Mouse (Mus musculus) heart, embryonic 16.5 days (tissue): ENCODE results near the gene Itsn1. TPM values are rescaled to one million over a fixed set of nuclear protein-coding genes. Genes with fewer than 3 reads are reported as not detected.

Source experiments
- ATAC-seq: fragments of 200-750 bp; cut with Nextera tagmentation; replicated peaks from 2 replicates; pipeline ENCODE4 v1.8.0; 2017; ENCODE audit warnings: moderate number of reproducible peaks; ENCODE audit not compliant: insufficient read depth, low FRiP score; ENCODE audit errors: extremely low read depth
- H3K27ac ChIP-seq: fragments of 300-500 bp; sonication (generic); 2 replicates; pipeline ENCODE4 v1.5.1; 2014; ENCODE audit warnings: mild to moderate bottlenecking, low read length, control low read depth, moderate library complexity
- H3K27me3 ChIP-seq: fragments of 300-500 bp; sonication (generic); 2 replicates; pipeline ENCODE4 v1.6.1; 2014; ENCODE audit warnings: low read length, mixed read lengths; ENCODE audit not compliant: control insufficient read depth, insufficient read depth
- H3K36me3 ChIP-seq: fragments of 300-500 bp; sonication (generic); 2 replicates; pipeline ENCODE4 v1.6.1; 2014; ENCODE audit not compliant: control insufficient read depth, insufficient read depth
- H3K4me1 ChIP-seq: fragments of 300-500 bp; sonication (generic); 2 replicates; pipeline ENCODE4 v1.6.1; 2014; ENCODE audit warnings: low read length, mixed read lengths; ENCODE audit not compliant: control insufficient read depth, insufficient read depth
- H3K4me2 ChIP-seq: fragments of 300-500 bp; sonication (generic); 2 replicates; pipeline ENCODE4 v1.6.1; 2014; ENCODE audit warnings: low read depth, mild to moderate bottlenecking, control low read depth, low read length
- H3K4me3 ChIP-seq: fragments of 300-500 bp; sonication (generic); 2 replicates; pipeline ENCODE4 v1.5.1; 2014; ENCODE audit warnings: mild to moderate bottlenecking, control low read depth, low read length
- H3K9ac ChIP-seq: fragments of 300-500 bp; sonication (generic); 2 replicates; pipeline ENCODE4 v1.6.1; 2014; ENCODE audit warnings: low read length, control low read depth
- H3K9me3 ChIP-seq: fragments of 300-500 bp; sonication (generic); replicated peaks from 2 replicates; pipeline ENCODE4 v1.6.1; 2016; ENCODE audit warnings: low read length; ENCODE audit not compliant: control insufficient read depth
- WGBS: fragments of 180-500 bp; shearing (Covaris S2); extraction: QIAGEN DNeasy Blood & Tissue Kit; methylation state at CpG from one replicate; pipeline ENCODE4 v1.1.7; 2014; 5-methylcytosine and 5-hydroxymethylcytosine counted together
- polyA plus RNA-seq: library from polyadenylated mRNA; unstranded; fragments of >200 nt; fragmentation: Nextera tagmentation; extraction: Ambion mirVana; gene quantifications from 2 replicates; pipeline ENCODE4 v1.2.1, GENCODE M21; 2015

The Itsn1 gene
- polyA plus RNA-seq, 1 experiment from 2014 or later = 14.2 TPM

GRCm38 (mm10) chr16:91786425-91786824 is 57.3 kb downstream of the Itsn1 start:
- Histone ChIP-seq H3K9ac (peak overlapping the region; percentile 58), H3K27me3 (no peaks in the 10 kb centered on the region), H3K4me3 (no peak overlapping the region), H3K4me2 (no peak overlapping the region), H3K27ac (peak overlapping the region; percentile 88), H3K4me1 (peaks cover 33% of the 10 kb centered on the region), H3K9me3 (no peaks in the 10 kb centered on the region), H3K36me3 (peaks cover 11% of the 10 kb centered on the region; the same call in 1 of the 2 replicates)
- ATAC-seq = peak; percentile 64; the same call in 1 of the 2 replicates
- WGBS = 33% methylated on average over 10 of the region's 10 CpGs

DNA sequence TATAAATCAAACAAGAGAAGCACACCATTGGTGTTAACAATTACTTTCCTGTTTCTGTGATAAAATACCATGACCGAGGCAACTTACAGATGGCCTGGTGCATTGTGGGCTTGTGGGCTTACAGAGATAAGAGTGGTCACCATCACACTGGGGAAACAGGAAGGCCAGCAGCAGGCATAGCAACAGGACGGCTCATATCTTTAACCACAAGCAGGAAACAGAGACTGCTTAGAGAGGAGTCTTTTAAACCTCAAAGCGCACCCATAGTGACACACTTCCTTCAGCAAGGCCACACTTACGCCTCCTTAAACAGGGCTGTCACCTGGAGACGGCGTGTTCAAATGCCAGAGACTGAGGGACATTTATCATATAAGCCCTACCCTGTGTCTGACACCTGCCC is 60.6 kb downstream of the Itsn1 start:
- Histone ChIP-seq H3K27me3 (no peaks in the 10 kb centered on the region), H3K27ac (peak overlapping the region; percentile 62), H3K9me3 (no peaks in the 10 kb centered on the region), H3K9ac (no peak overlapping the region), H3K4me1 (peaks cover 48% of the 10 kb centered on the region), H3K4me2 (no peak overlapping the region), H3K4me3 (no peak overlapping the region), H3K36me3 (peaks cover 9% of the 10 kb centered on the region; the same call in 1 of the 2 replicates)
- peak; percentile 46; the same call in 1 of the 2 replicates for ATAC-seq
- WGBS = 29% methylated on average over 6 of the region's 6 CpGs

- Histone ChIP-seq H3K27me3 (no peaks in the 10 kb centered on the region), H3K4me2 (no peak overlapping the region), H3K9ac (no peak overlapping the region), H3K27ac (no peak overlapping the region), H3K36me3 (peaks cover 8% of the 10 kb centered on the region; the same call in 1 of the 2 replicates), H3K4me3 (no peak overlapping the region), H3K4me1 (peaks cover 27% of the 10 kb centered on the region), H3K9me3 (no peaks in the 10 kb centered on the region)
- 66% methylated on average over 8 of the region's 8 CpGs for WGBS
- ATAC-seq = no peak
Measured at GRCm38 (mm10) chr16:91792477-91793196, 63.6 kb downstream of the Itsn1 start.

DNA sequence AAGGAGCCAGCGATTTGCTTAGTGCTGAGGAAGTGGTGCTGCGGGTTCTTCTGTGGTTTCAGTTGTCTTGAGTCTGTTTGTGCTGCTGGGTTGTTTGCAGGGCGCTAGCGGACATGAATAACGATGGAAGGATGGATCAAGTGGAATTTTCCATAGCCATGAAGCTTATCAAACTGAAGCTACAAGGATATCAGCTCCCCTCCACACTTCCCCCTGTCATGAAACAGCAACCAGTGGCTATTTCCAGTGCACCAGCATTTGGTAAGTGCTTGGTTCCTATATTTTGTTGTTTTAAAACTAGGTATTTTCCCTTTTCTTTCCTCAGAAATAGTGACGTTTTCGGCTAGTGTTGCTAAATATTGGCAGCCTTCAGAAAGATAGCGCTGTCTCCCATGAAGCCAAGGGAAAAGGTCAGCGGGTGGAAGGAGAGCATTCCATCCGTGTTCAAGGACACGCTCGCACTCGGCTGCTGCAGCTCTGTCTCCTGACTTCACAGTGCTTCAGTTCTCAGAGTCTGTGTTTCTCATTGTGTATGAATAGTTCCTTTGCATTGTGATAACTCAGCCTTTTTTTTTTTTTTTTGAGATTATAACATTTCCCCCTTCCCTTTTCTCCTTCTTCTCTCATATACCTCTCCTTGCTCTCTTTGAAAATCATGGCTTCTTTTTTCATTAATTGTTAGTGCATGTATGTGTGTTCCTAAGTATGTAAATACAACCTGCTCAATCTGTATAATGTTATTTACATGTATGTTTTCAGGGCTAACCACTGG is 64.6 kb downstream of the Itsn1 start:
- Histone ChIP-seq H3K4me1 (peaks cover 27% of the 10 kb centered on the region), H3K27ac (peak overlapping the region; percentile 81), H3K9me3 (no peaks in the 10 kb centered on the region), H3K36me3 (peaks cover 4% of the 10 kb centered on the region; the same call in 1 of the 2 replicates), H3K27me3 (no peaks in the 10 kb centered on the region), H3K4me2 (peak overlapping the region; percentile 41), H3K9ac (peak overlapping the region; percentile 28), H3K4me3 (peak overlapping the region; percentile 22)
- WGBS = 36% methylated on average over 13 of the region's 13 CpGs
- no peak; the same call in 1 of the 2 replicates for ATAC-seq

DNA sequence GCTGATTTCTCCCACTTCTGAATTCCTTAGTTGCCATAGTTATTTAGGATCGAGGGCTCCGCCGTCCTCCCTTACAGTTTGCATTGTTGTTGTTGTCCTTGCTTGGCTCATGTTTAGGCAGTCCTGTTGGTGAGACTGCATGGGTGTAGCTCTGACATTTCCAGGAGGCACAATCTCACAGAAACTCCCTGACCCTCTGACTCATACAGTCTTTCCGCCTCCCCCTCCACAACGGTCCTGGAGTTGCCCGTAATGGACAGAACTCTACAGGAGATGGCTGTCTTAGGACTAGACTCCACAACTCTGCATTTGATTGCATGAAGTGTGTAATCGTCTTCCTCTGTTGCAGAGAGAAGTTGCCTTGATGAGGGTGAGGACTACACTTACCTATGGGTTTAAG is 65.2 kb downstream of the Itsn1 start:
- Histone ChIP-seq H3K9me3 (no peaks in the 10 kb centered on the region), H3K4me1 (peaks cover 26% of the 10 kb centered on the region), H3K9ac (peak overlapping the region; percentile 28), H3K27me3 (no peaks in the 10 kb centered on the region), H3K27ac (peak overlapping the region; percentile 72), H3K4me3 (no peak overlapping the region), H3K36me3 (peaks cover 4% of the 10 kb centered on the region; the same call in 1 of the 2 replicates), H3K4me2 (peak overlapping the region; percentile 41; the same call in 1 of the 2 replicates)
- ATAC-seq = no peak
- 68% methylated on average over 7 of the region's 7 CpGs for WGBS

- Histone ChIP-seq H3K9ac (no peak overlapping the region), H3K9me3 (no peaks in the 10 kb centered on the region), H3K4me1 (peaks cover 19% of the 10 kb centered on the region), H3K27me3 (no peaks in the 10 kb centered on the region), H3K4me3 (no peak overlapping the region), H3K4me2 (no peak overlapping the region), H3K27ac (no peak overlapping the region), H3K36me3 (peaks cover 4% of the 10 kb centered on the region; the same call in 1 of the 2 replicates)
- WGBS = 96% methylated on average over 2 of the region's 2 CpGs
- ATAC-seq = no peak
Measured at GRCm38 (mm10) chr16:91795044-91795443, 66.0 kb downstream of the Itsn1 start.

- WGBS = 94% methylated on average over 9 of the region's 9 CpGs
- peaks cover 16% of the 10 kb centered on the region for H3K4me1 ChIP-seq
- no peak overlapping the region for H3K4me3 ChIP-seq
- H3K27ac ChIP-seq = no peak overlapping the region
- H3K27me3 ChIP-seq = no peaks in the 10 kb centered on the region
- no peak overlapping the region for H3K4me2 ChIP-seq
- no peaks in the 10 kb centered on the region for H3K9me3 ChIP-seq
- H3K9ac ChIP-seq = no peak overlapping the region
- H3K36me3 ChIP-seq = peaks cover 4% of the 10 kb centered on the region; the same call in 1 of the 2 replicates
- no peak for ATAC-seq
Measured at GRCm38 (mm10) chr16:91795606-91796005, 66.5 kb downstream of the Itsn1 start.

DNA sequence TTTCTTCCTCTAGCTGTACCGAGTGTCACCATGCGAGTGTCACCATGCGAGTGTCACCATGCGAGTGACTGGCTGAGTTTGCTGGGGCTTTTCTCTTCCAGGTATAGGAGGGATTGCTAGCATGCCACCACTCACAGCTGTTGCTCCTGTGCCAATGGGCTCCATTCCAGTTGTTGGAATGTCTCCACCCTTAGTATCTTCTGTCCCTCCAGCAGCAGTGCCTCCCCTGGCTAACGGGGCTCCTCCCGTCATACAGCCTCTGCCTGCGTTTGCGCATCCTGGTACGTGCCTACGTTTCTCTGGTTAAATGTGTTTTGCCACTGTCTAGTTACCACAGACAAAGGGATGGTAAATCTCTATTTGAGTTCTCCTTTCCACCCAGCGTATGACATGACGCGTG is 72.3 kb downstream of the Itsn1 start:
- Histone ChIP-seq H3K4me2 (no peak overlapping the region), H3K4me3 (no peak overlapping the region), H3K4me1 (peaks cover 14% of the 10 kb centered on the region), H3K9me3 (no peaks in the 10 kb centered on the region), H3K27ac (no peak overlapping the region), H3K27me3 (no peaks in the 10 kb centered on the region), H3K36me3 (no peaks in the 10 kb centered on the region), H3K9ac (no peak overlapping the region)
- 87% methylated on average over 13 of the region's 13 CpGs for WGBS
- ATAC-seq = no peak
